Mouse (Mus musculus) lung, embryonic 16.5 days (tissue): Measurements from ENCODE around the gene Cd160. TPM values are rescaled to one million over a fixed set of nuclear protein-coding genes. Genes with fewer than 3 reads are reported as not detected.

Experiments used
- ATAC-seq: fragments of 200-750 bp; cut with Nextera tagmentation; 2 replicates; pipeline ENCODE4 v1.8.0; 2017; ENCODE audit warnings: low read depth, mild to moderate bottlenecking, moderate library complexity
- H3K27ac ChIP-seq: fragments of 300-500 bp; sonication (generic); 2 replicates; pipeline ENCODE4 v1.5.1; 2014; ENCODE audit warnings: mild to moderate bottlenecking, control low read depth, low read length
- H3K27me3 ChIP-seq: fragments of 300-500 bp; sonication (generic); 2 replicates; pipeline ENCODE4 v1.6.1; 2014; ENCODE audit warnings: low read depth, low read length, mixed read lengths; ENCODE audit not compliant: control insufficient read depth, insufficient read depth
- H3K36me3 ChIP-seq: fragments of 300-500 bp; sonication (generic); 2 replicates; pipeline ENCODE4 v1.6.1; 2014; ENCODE audit warnings: low read length; ENCODE audit not compliant: control insufficient read depth, insufficient read depth
- H3K4me1 ChIP-seq: fragments of 300-500 bp; sonication (generic); replicated peaks from 2 replicates; pipeline ENCODE4 v1.6.1; 2014; ENCODE audit warnings: low read length, mixed read lengths; ENCODE audit not compliant: control insufficient read depth, insufficient read depth
- H3K4me2 ChIP-seq: fragments of 300-500 bp; sonication (generic); 2 replicates; pipeline ENCODE4 v1.6.1; 2014; ENCODE audit warnings: low read depth, low read length, control low read depth
- H3K4me3 ChIP-seq: fragments of 300-500 bp; sonication (generic); 2 replicates; pipeline ENCODE4 v1.5.1; 2014; ENCODE audit warnings: mild to moderate bottlenecking, low read length, control low read depth
- H3K9ac ChIP-seq: fragments of 300-500 bp; sonication (generic); 2 replicates; pipeline ENCODE4 v1.6.1; 2014; ENCODE audit warnings: low read length, control low read depth
- H3K9me3 ChIP-seq: fragments of 300-500 bp; sonication (generic); 2 replicates; pipeline ENCODE4 v1.6.1; 2016; ENCODE audit warnings: low read length; ENCODE audit not compliant: control insufficient read depth
- WGBS: fragments of 180-500 bp; shearing (Covaris S2); extraction: QIAGEN DNeasy Blood & Tissue Kit; methylation state at CpG from one replicate; pipeline ENCODE4 v1.1.7; 2014; 5-methylcytosine and 5-hydroxymethylcytosine counted together
- polyA plus RNA-seq: library from polyadenylated mRNA; unstranded; fragments of >200 nt; fragmentation: Nextera tagmentation; extraction: Ambion mirVana; gene quantifications from 2 replicates; pipeline ENCODE4 v1.2.1, GENCODE M21; 2015

The Cd160 gene
- polyA plus RNA-seq, 1 experiment from 2014 or later = 0.40 TPM

- H3K27me3 ChIP-seq = no peaks in the 10 kb centered on the region
- no peaks in the 10 kb centered on the region for H3K36me3 ChIP-seq
- H3K4me3 ChIP-seq = no peak overlapping the region
- 67% methylated on average over 7 of the region's 7 CpGs for WGBS
- H3K4me1 ChIP-seq = no peaks in the 10 kb centered on the region
- H3K4me2 ChIP-seq = no peak overlapping the region
- no peak overlapping the region for H3K27ac ChIP-seq
- ATAC-seq = no peak
- no peaks in the 10 kb centered on the region for H3K9me3 ChIP-seq
- no peak overlapping the region for H3K9ac ChIP-seq
These were observed 71.5 kb downstream of the Cd160 start for GRCm38 (mm10) chr3:96757691-96758090.

GRCm38 (mm10) chr3:96755935-96756334 lies 73.2 kb downstream of the Cd160 start:
- H3K9ac ChIP-seq = no peak overlapping the region
- WGBS = 89% methylated on average over 1 of the region's 1 CpGs
- ATAC-seq = no peak

More at GRCm38 (mm10) chr3:96755935-96756334, 73.2 kb downstream of the Cd160 start:
- no peak overlapping the region for H3K27ac ChIP-seq
- no peak overlapping the region for H3K4me2 ChIP-seq
- H3K27me3 ChIP-seq = no peaks in the 10 kb centered on the region
- no peaks in the 10 kb centered on the region for H3K9me3 ChIP-seq
- no peak overlapping the region for H3K4me3 ChIP-seq
- no peaks in the 10 kb centered on the region for H3K4me1 ChIP-seq
- no peaks in the 10 kb centered on the region for H3K36me3 ChIP-seq

Other genes with a start within 250 kb of the Cd160 start
- gene Polr3gl, start 235.2 kb downstream of the Cd160 start, polyA plus RNA-seq = 35.9 TPM in 2 replicates
- 1.6 and 1.9 TPM in 2 replicates for gene Ankrd34a, start 232.7 kb downstream of the Cd160 start, polyA plus RNA-seq
- 6.7 and 8.2 TPM in 2 replicates for gene Lix1l, start 228.2 kb downstream of the Cd160 start, polyA plus RNA-seq
- 132 and 135 TPM in 2 replicates for gene Rbm8a, start 199.4 kb downstream of the Cd160 start, polyA plus RNA-seq
- 54.2 and 57.7 TPM in 2 replicates for gene Pex11b, start 194.0 kb downstream of the Cd160 start, polyA plus RNA-seq
- 0.15 and 0.24 TPM in 2 replicates for gene Gm42957, start 193.9 kb downstream of the Cd160 start, polyA plus RNA-seq
- 1.0 TPM in 2 replicates for gene Itga10, start 183.8 kb downstream of the Cd160 start, polyA plus RNA-seq
- 0.36 and 0.50 TPM in 2 replicates for gene Ankrd35, start 159.2 kb downstream of the Cd160 start, polyA plus RNA-seq
- gene Pias3, start 133.0 kb downstream of the Cd160 start, polyA plus RNA-seq = 51.9 and 52.0 TPM in 2 replicates
- 7.2 and 8.2 TPM in 2 replicates for gene Nudt17, start 120.8 kb downstream of the Cd160 start, polyA plus RNA-seq
- 35.6 and 35.7 TPM in 2 replicates for gene Polr3c, start 101.7 kb downstream of the Cd160 start, polyA plus RNA-seq
- gene Rnf115, start 101.7 kb downstream of the Cd160 start, polyA plus RNA-seq = 45.7 and 47.8 TPM in 2 replicates
- gene Pdzk1, start 67 bp downstream of the Cd160 start, polyA plus RNA-seq = 0.64 TPM in 1 of 2 replicates, not detected in the other
- gene Gja5, start 75.3 kb upstream of the Cd160 start, polyA plus RNA-seq = 26.8 and 28.6 TPM in 2 replicates
- gene Gpr89, start 76.0 kb upstream of the Cd160 start, polyA plus RNA-seq = 33.0 and 37.6 TPM in 2 replicates
- not detected in 2 replicates for gene Gja8, start 96.7 kb upstream of the Cd160 start, polyA plus RNA-seq